Mouse (Mus musculus): Measurements from ENCODE around the gene Sgpp1. TPM values are rescaled to one million over a fixed set of nuclear protein-coding genes. Genes with fewer than 3 reads are reported as not detected.
"Not testable (repeated sequence)": the region's sequence is repeated elsewhere in the genome, so short reads cannot be mapped to it uniquely, and the experiment has no call there.

The Sgpp1 gene
- polyA plus RNA-seq, 1 experiment from 2014 or later: 24.1 TPM

- no peak overlapping the region for H3K4me3 ChIP-seq (ENCODE audit: low read depth, low read length)
- 72% methylated on average over 9 of the region's 9 CpGs for WGBS
- no peaks in the 10 kb centered on the region for H3K9me3 ChIP-seq (ENCODE audit: control insufficient read depth)
- no peaks in the 10 kb centered on the region for H3K27me3 ChIP-seq (replicated peaks; ENCODE audit: control insufficient read depth, insufficient read depth, low read length)
- no peaks in the 10 kb centered on the region for H3K4me1 ChIP-seq (replicated peaks; ENCODE audit: control insufficient read depth, insufficient read depth, low read length)
- H3K9ac ChIP-seq (ENCODE audit: low read depth, low read length): no peak overlapping the region
- H3K4me2 ChIP-seq (replicated peaks; ENCODE audit: low read depth): no peak overlapping the region
- peaks cover 14% of the 10 kb centered on the region for H3K36me3 ChIP-seq (ENCODE audit: control insufficient read depth, insufficient read depth)
- ATAC-seq: peak; percentile 28; the same call in 1 of the 2 replicates
- 0 out of 2 replicates have a peak overlapping the region, but pooled peaks have one; percentile 21 for H3K27ac ChIP-seq (ENCODE audit: low read depth, low read length)
- TF ChIP-seq CTCF (IDR thresholded peaks at IDR 0.05; ENCODE audit: low read depth): 0 out of 2 replicates have a peak, but pooled peaks have one; percentile 6
Measured at GRCm38 (mm10) chr12:75721006-75721405, 14.5 kb downstream of the Sgpp1 start.

GRCm38 (mm10) chr12:75713596-75713995, 21.9 kb downstream of the Sgpp1 start:
- no peak for ATAC-seq
- H3K4me3 ChIP-seq (ENCODE audit: low read depth, low read length): no peak overlapping the region
- H3K4me1 ChIP-seq (replicated peaks; ENCODE audit: control insufficient read depth, insufficient read depth, low read length): no peaks in the 10 kb centered on the region
- 72% methylated on average over 9 of the region's 9 CpGs for WGBS
- H3K36me3 ChIP-seq (ENCODE audit: control insufficient read depth, insufficient read depth): 0 out of 2 replicates have a peak, but pooled peaks cover 7% of the 10 kb centered on the region
- no peak overlapping the region for H3K27ac ChIP-seq (ENCODE audit: low read depth, low read length)
- no peak overlapping the region for H3K9ac ChIP-seq (ENCODE audit: low read depth, low read length)
- H3K27me3 ChIP-seq (replicated peaks; ENCODE audit: control insufficient read depth, insufficient read depth, low read length): no peaks in the 10 kb centered on the region
- H3K9me3 ChIP-seq (ENCODE audit: control insufficient read depth): no peaks in the 10 kb centered on the region
- TF ChIP-seq CTCF (IDR thresholded peaks at IDR 0.05; ENCODE audit: low read depth): no peak
- no peak overlapping the region for H3K4me2 ChIP-seq (replicated peaks; ENCODE audit: low read depth)

DNA sequence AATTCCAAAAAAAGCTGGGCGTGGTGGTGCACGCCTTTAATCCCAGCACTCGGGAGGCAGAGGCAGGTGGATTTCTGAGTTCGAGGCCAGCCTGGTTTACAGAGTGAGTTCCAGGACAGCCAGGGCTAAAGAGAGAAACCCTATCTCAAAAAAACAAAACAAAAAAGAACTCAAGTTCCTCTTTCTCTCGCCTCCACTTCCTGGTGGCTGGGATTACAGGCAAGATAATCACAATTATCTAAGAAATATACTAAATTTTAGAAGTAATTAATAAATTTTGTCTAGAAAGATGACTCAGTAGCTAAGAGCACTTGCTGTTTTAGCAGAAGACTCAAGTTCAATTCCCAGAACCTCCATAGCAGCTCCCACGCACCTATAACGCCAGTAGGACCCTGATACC, 22.6 kb downstream of the Sgpp1 start:
- H3K36me3 ChIP-seq (ENCODE audit: control insufficient read depth, insufficient read depth); H3K27me3 ChIP-seq (replicated peaks; ENCODE audit: control insufficient read depth, insufficient read depth, low read length); H3K4me3 ChIP-seq (ENCODE audit: low read depth, low read length); H3K9me3 ChIP-seq (ENCODE audit: control insufficient read depth); H3K4me1 ChIP-seq (replicated peaks; ENCODE audit: control insufficient read depth, insufficient read depth, low read length); ATAC-seq; H3K9ac ChIP-seq (ENCODE audit: low read depth, low read length); H3K27ac ChIP-seq (ENCODE audit: low read depth, low read length); H3K4me2 ChIP-seq (replicated peaks; ENCODE audit: low read depth): not testable (repeated sequence)
- whole genome bisulfite sequencing: 92% methylated on average over 7 of the region's 7 CpGs

- no peak overlapping the region for H3K4me2 ChIP-seq (replicated peaks; ENCODE audit: low read depth)
- no peaks in the 10 kb centered on the region for H3K9me3 ChIP-seq (ENCODE audit: control insufficient read depth)
- TF ChIP-seq CTCF (IDR thresholded peaks at IDR 0.05; ENCODE audit: low read depth): no peak
- no peak for ATAC-seq
- no peak overlapping the region for H3K4me3 ChIP-seq (ENCODE audit: low read depth, low read length)
- no peaks in the 10 kb centered on the region for H3K4me1 ChIP-seq (replicated peaks; ENCODE audit: control insufficient read depth, insufficient read depth, low read length)
- no peaks in the 10 kb centered on the region for H3K36me3 ChIP-seq (ENCODE audit: control insufficient read depth, insufficient read depth)
- no peaks in the 10 kb centered on the region for H3K27me3 ChIP-seq (replicated peaks; ENCODE audit: control insufficient read depth, insufficient read depth, low read length)
- H3K9ac ChIP-seq (ENCODE audit: low read depth, low read length): no peak overlapping the region
- 89% methylated on average over 9 of the region's 9 CpGs for WGBS
- no peak overlapping the region for H3K27ac ChIP-seq (ENCODE audit: low read depth, low read length)
Measured at GRCm38 (mm10) chr12:75710596-75711376, 24.7 kb downstream of the Sgpp1 start.

GRCm38 (mm10) chr12:75709506-75709905, 26.0 kb downstream of the Sgpp1 start:
- H3K36me3 ChIP-seq (ENCODE audit: control insufficient read depth, insufficient read depth): no peaks in the 10 kb centered on the region
- 60% methylated on average over 2 of the region's 2 CpGs for WGBS
- H3K27me3 ChIP-seq (replicated peaks; ENCODE audit: control insufficient read depth, insufficient read depth, low read length): no peaks in the 10 kb centered on the region
- no peaks in the 10 kb centered on the region for H3K9me3 ChIP-seq (ENCODE audit: control insufficient read depth)
- no peak overlapping the region for H3K4me2 ChIP-seq (replicated peaks; ENCODE audit: low read depth)
- H3K9ac ChIP-seq (ENCODE audit: low read depth, low read length): no peak overlapping the region
- no peak overlapping the region for H3K27ac ChIP-seq (ENCODE audit: low read depth, low read length)
- H3K4me3 ChIP-seq (ENCODE audit: low read depth, low read length): no peak overlapping the region
- no peak for TF ChIP-seq CTCF (IDR thresholded peaks at IDR 0.05; ENCODE audit: low read depth)
- H3K4me1 ChIP-seq (replicated peaks; ENCODE audit: control insufficient read depth, insufficient read depth, low read length): no peaks in the 10 kb centered on the region
- no peak for ATAC-seq

- Histone ChIP-seq H3K36me3 (ENCODE audit: control insufficient read depth, insufficient read depth) (no peaks in the 10 kb centered on the region), H3K4me1 (replicated peaks; ENCODE audit: control insufficient read depth, insufficient read depth, low read length) (peaks cover 5% of the 10 kb centered on the region; the same call in 1 of the 2 replicates), H3K9ac (ENCODE audit: low read depth, low read length) (no peak overlapping the region), H3K27ac (ENCODE audit: low read depth, low read length) (no peak overlapping the region), H3K27me3 (replicated peaks; ENCODE audit: control insufficient read depth, insufficient read depth, low read length) (no peaks in the 10 kb centered on the region), H3K4me3 (ENCODE audit: low read depth, low read length) (no peak overlapping the region), H3K4me2 (replicated peaks; ENCODE audit: low read depth) (no peak overlapping the region), H3K9me3 (ENCODE audit: control insufficient read depth) (no peaks in the 10 kb centered on the region)
- peak; percentile 66; the same call in 1 of the 2 replicates for ATAC-seq
- 50% methylated on average over 7 of the region's 7 CpGs for WGBS
- no peak for TF ChIP-seq CTCF (IDR thresholded peaks at IDR 0.05; ENCODE audit: low read depth)
Measured at GRCm38 (mm10) chr12:75706670-75707069, 28.9 kb downstream of the Sgpp1 start.

Measured in intestine, postnatal 0 days (tissue).